Mouse (Mus musculus) stomach, postnatal 0 days (tissue): ENCODE data around the gene Sugp2. TPM values are rescaled to one million over a fixed set of nuclear protein-coding genes. Genes with fewer than 3 reads are reported as not detected.
A peak's percentile ranks its signal among the peaks of the same experiment; 100 is the strongest.

Experiments used
- ATAC-seq: fragments of 200-750 bp; cut with Nextera tagmentation; 2 replicates; pipeline ENCODE4 v1.8.0; 2017; ENCODE audit not compliant: low FRiP score, low TSS enrichment
- DNase-seq: peaks from one replicate; pipeline ENCODE4 v3.0.0-alpha.2; 2016; ENCODE audit warnings: low spot score
- H3K27ac ChIP-seq: fragments of 300-500 bp; sonication (generic); replicated peaks from 2 replicates; pipeline ENCODE4 v1.5.1; 2014; ENCODE audit warnings: mild to moderate bottlenecking, control low read depth
- H3K27me3 ChIP-seq: fragments of 300-500 bp; sonication (generic); 2 replicates; pipeline ENCODE4 v1.6.1; 2014; ENCODE audit warnings: low read length; ENCODE audit not compliant: control insufficient read depth, insufficient read depth
- H3K36me3 ChIP-seq: fragments of 300-500 bp; sonication (generic); 2 replicates; pipeline ENCODE4 v1.6.1; 2014; ENCODE audit warnings: low read length, mixed read lengths; ENCODE audit not compliant: control insufficient read depth, insufficient read depth
- H3K4me1 ChIP-seq: fragments of 300-500 bp; sonication (generic); replicated peaks from 2 replicates; pipeline ENCODE4 v1.6.1; 2014; ENCODE audit warnings: antibody characterized with exemption; ENCODE audit not compliant: control insufficient read depth, insufficient read depth
- H3K4me2 ChIP-seq: fragments of 300-500 bp; sonication (generic); replicated peaks from 2 replicates; pipeline ENCODE4 v1.6.1; 2014; ENCODE audit warnings: low read depth, mild to moderate bottlenecking, control low read depth, moderate library complexity
- H3K4me3 ChIP-seq: fragments of 300-500 bp; sonication (generic); 2 replicates; pipeline ENCODE4 v1.5.1; 2014; ENCODE audit warnings: low read depth, low read length, control low read depth
- H3K9ac ChIP-seq: fragments of 300-500 bp; sonication (generic); 2 replicates; pipeline ENCODE4 v1.6.1; 2014; ENCODE audit warnings: mild to moderate bottlenecking, low read length, control low read depth, mixed read lengths
- H3K9me3 ChIP-seq: fragments of 300-500 bp; sonication (generic); 2 replicates; pipeline ENCODE4 v1.6.1; 2016; ENCODE audit warnings: low read length; ENCODE audit not compliant: control insufficient read depth
- CTCF ChIP-seq: IDR thresholded peaks from 2 replicates; pipeline ENCODE4 v1.5.1; 2016; ENCODE audit warnings: antibody characterized with exemption, low read depth, mild to moderate bottlenecking, moderate library complexity
- EP300 ChIP-seq: optimal IDR thresholded peaks from 2 replicates; pipeline ENCODE3; 2016; ENCODE audit warnings: antibody characterized with exemption
- WGBS: fragments of 180-500 bp; shearing (Covaris S2); extraction: QIAGEN DNeasy Blood & Tissue Kit; methylation state at CpG from one replicate; pipeline ENCODE4 v1.1.7; 2014; 5-methylcytosine and 5-hydroxymethylcytosine counted together
- polyA plus RNA-seq: library from polyadenylated mRNA; unstranded; fragments of >200 nt; fragmentation: Nextera tagmentation; extraction: Ambion mirVana; gene quantifications from 2 replicates; pipeline ENCODE4 v1.2.1, GENCODE M21; 2015

Gene Sugp2
- polyA plus RNA-seq: 7.8 and 9.0 TPM in 2 replicates

- peak within 1 kb of the TSS; percentile 82 for H3K9ac ChIP-seq
- 0 out of 2 replicates have a peak, but pooled peaks cover 7% of the 10 kb centered on the region for H3K36me3 ChIP-seq
- peak within 1 kb of the TSS; percentile 75 for H3K4me3 ChIP-seq
- under 1% methylated on average over 67 of the region's 67 CpGs for WGBS
- peak within 1 kb of the TSS; percentile 95 for H3K27ac ChIP-seq
- peak; percentile 18; the same call in 1 of the 2 replicates for TF ChIP-seq CTCF
- no peak for TF ChIP-seq EP300
- no peaks in the 10 kb centered on the region for H3K9me3 ChIP-seq
- ATAC-seq (peak; percentile 96), DNase-seq (peak; percentile 96)
- peaks cover 5% of the 10 kb centered on the region; the same call in 1 of the 2 replicates for H3K4me1 ChIP-seq
- no peaks in the 10 kb centered on the region for H3K27me3 ChIP-seq
- H3K4me2 ChIP-seq: peak within 1 kb of the TSS; percentile 86
These were observed at the start of gene Sugp2, which contains the start of gene Armc6 for GRCm38 (mm10) chr8:70234080-70234780. Gene Sugp2, plus strand, starts transcription at chr8:70234226. Gene Armc6, minus strand, starts transcription at chr8:70234466.

- TF ChIP-seq CTCF (no peak), EP300 (no peak)
- DNase-seq: peak; percentile 83
These were observed 45.3 kb upstream of the Sugp2 start for GRCm38 (mm10) chr8:70188707-70189106.

GRCm38 (mm10) chr8:70193238-70193637 is 40.8 kb upstream of the Sugp2 start:
- no peak overlapping the region for H3K4me2 ChIP-seq
- 65% methylated on average over 5 of the region's 5 CpGs for WGBS
- H3K4me3 ChIP-seq: no peak overlapping the region
- no peak overlapping the region for H3K27ac ChIP-seq
- no peak for TF ChIP-seq CTCF
- no peak for TF ChIP-seq EP300
- H3K4me1 ChIP-seq: no peaks in the 10 kb centered on the region
- no peak overlapping the region for H3K9ac ChIP-seq
- H3K9me3 ChIP-seq: no peaks in the 10 kb centered on the region
- H3K36me3 ChIP-seq: 0 out of 2 replicates have a peak, but pooled peaks cover 3% of the 10 kb centered on the region
- DNase-seq: peak; percentile 49
- ATAC-seq: peak; percentile 54
- H3K27me3 ChIP-seq: no peaks in the 10 kb centered on the region

More at GRCm38 (mm10) chr8:70188707-70189106, 45.3 kb upstream of the Sugp2 start:
- no peak overlapping the region for H3K4me2 ChIP-seq
- no peaks in the 10 kb centered on the region for H3K4me1 ChIP-seq
- no peak overlapping the region for H3K4me3 ChIP-seq
- WGBS: 67% methylated on average over 7 of the region's 7 CpGs
- ATAC-seq: peak; percentile 71
- 0 out of 2 replicates have a peak, but pooled peaks cover 3% of the 10 kb centered on the region for H3K36me3 ChIP-seq
- H3K9ac ChIP-seq: no peak overlapping the region
- H3K9me3 ChIP-seq: no peaks in the 10 kb centered on the region
- no peak overlapping the region for H3K27ac ChIP-seq
- H3K27me3 ChIP-seq: no peaks in the 10 kb centered on the region

- 72% methylated on average over 3 of the region's 3 CpGs for WGBS
- no peak for ATAC-seq
- TF ChIP-seq EP300 (no peak), CTCF (no peak)
- H3K27ac ChIP-seq: no peak overlapping the region
- 0 out of 2 replicates have a peak, but pooled peaks cover 3% of the 10 kb centered on the region for H3K36me3 ChIP-seq
- H3K9ac ChIP-seq: no peak overlapping the region
- H3K4me3 ChIP-seq: no peak overlapping the region
- H3K9me3 ChIP-seq: no peaks in the 10 kb centered on the region
- H3K4me2 ChIP-seq: no peak overlapping the region
- no peak for DNase-seq
- H3K27me3 ChIP-seq: no peaks in the 10 kb centered on the region
- no peaks in the 10 kb centered on the region for H3K4me1 ChIP-seq
These were observed 39.8 kb upstream of the Sugp2 start for GRCm38 (mm10) chr8:70194191-70194590.

GRCm38 (mm10) chr8:70195762-70196161 is 38.3 kb upstream of the Sugp2 start:
- Histone ChIP-seq H3K9ac (no peak overlapping the region), H3K4me2 (no peak overlapping the region), H3K27ac (no peak overlapping the region), H3K4me1 (no peaks in the 10 kb centered on the region), H3K27me3 (no peaks in the 10 kb centered on the region), H3K36me3 (0 out of 2 replicates have a peak, but pooled peaks cover 3% of the 10 kb centered on the region), H3K4me3 (no peak overlapping the region), H3K9me3 (no peaks in the 10 kb centered on the region)
- ATAC-seq: no peak
- TF ChIP-seq EP300 (no peak), CTCF (peak; percentile 57)
- no peak for DNase-seq
- 77% methylated on average over 2 of the region's 2 CpGs for WGBS

- DNase-seq (no peak), ATAC-seq (peak; percentile 58)
- Histone ChIP-seq H3K9me3 (no peaks in the 10 kb centered on the region), H3K36me3 (no peaks in the 10 kb centered on the region), H3K4me2 (no peak overlapping the region), H3K9ac (no peak overlapping the region), H3K4me1 (no peaks in the 10 kb centered on the region), H3K27ac (no peak overlapping the region), H3K27me3 (no peaks in the 10 kb centered on the region), H3K4me3 (no peak overlapping the region)
- 44% methylated on average over 7 of the region's 7 CpGs for WGBS
- TF ChIP-seq CTCF (peak; percentile 24; the same call in 1 of the 2 replicates), EP300 (no peak)
These were observed 36.4 kb upstream of the Sugp2 start for GRCm38 (mm10) chr8:70197603-70198002.
